Mouse (Mus musculus) C2C12 (cell line): ENCODE data around the gene Dsn1. TPM values are rescaled to one million over a fixed set of nuclear protein-coding genes. Genes with fewer than 3 reads are reported as not detected.

Experiments used
- H3K27me3 ChIP-seq: one replicate; pipeline ENCODE4 v1.6.1; 2011; ENCODE audit not compliant: control insufficient read depth, insufficient read depth, insufficient read length
- H3K36me3 ChIP-seq: one replicate; pipeline ENCODE4 v1.6.1; 2011; ENCODE audit not compliant: control insufficient read depth, insufficient read depth
- H3K4me3 ChIP-seq: one replicate; pipeline ENCODE4 v1.5.1; 2011; ENCODE audit warnings: mild to moderate bottlenecking, control low read depth; ENCODE audit not compliant: poor library complexity, insufficient read depth, severe bottlenecking
- H3K79me2 ChIP-seq: one replicate; pipeline ENCODE4 v1.6.1; 2011; ENCODE audit not compliant: control insufficient read depth, insufficient read depth
- H3K79me3 ChIP-seq: one replicate; pipeline ENCODE4 v1.6.1; 2011; ENCODE audit warnings: low read depth, control low read depth
- H3ac ChIP-seq: one replicate; pipeline ENCODE3; 2011; ENCODE audit warnings: low read depth; ENCODE audit not compliant: control insufficient read depth, insufficient read length
- CEBPB ChIP-seq: IDR thresholded peaks from one replicate; pipeline ENCODE4 v1.6.1; 2011; ENCODE audit warnings: low read depth, mild to moderate bottlenecking, control low read depth, moderate library complexity
- CTCF ChIP-seq: IDR thresholded peaks from one replicate; pipeline ENCODE4 v1.5.1; 2011; ENCODE audit not compliant: control insufficient read depth, insufficient read depth, insufficient read length
- FOSL1 ChIP-seq: IDR thresholded peaks from one replicate; pipeline ENCODE4 v1.8.0; 2011; ENCODE audit warnings: mild to moderate bottlenecking, low read length; ENCODE audit not compliant: poor library complexity, insufficient read depth, severe bottlenecking
- MAX ChIP-seq: IDR thresholded peaks from one replicate; pipeline ENCODE4 v1.6.1; 2011; ENCODE audit warnings: mild to moderate bottlenecking, control low read depth
- MYOD1 ChIP-seq: IDR thresholded peaks from one replicate; pipeline ENCODE4 v1.6.1; 2011; ENCODE audit warnings: low read depth; ENCODE audit not compliant: control insufficient read depth, insufficient read length
- MYOG ChIP-seq: IDR thresholded peaks from one replicate; pipeline ENCODE4 v1.6.1; 2011; ENCODE audit not compliant: control insufficient read depth, insufficient read length; ENCODE audit errors: extremely low read depth
- USF1 ChIP-seq: IDR thresholded peaks from one replicate; pipeline ENCODE4 v1.6.1; 2011; ENCODE audit warnings: low read depth, mild to moderate bottlenecking, control low read depth, moderate library complexity
- polyA plus RNA-seq: library from polyadenylated mRNA; unstranded; fragments of >200 nt; fragmentation: generic; extraction: Trizol; gene quantifications from one replicate; pipeline ENCODE4 v1.2.1, GENCODE M21; 2012; ENCODE audit warnings: missing spikeins

Dsn1 gene
- polyA plus RNA-seq, 1 experiment = 12.0 TPM

- Histone ChIP-seq H3K79me2 (no peaks in the 10 kb centered on the region), H3K36me3 (peaks cover 81% of the 10 kb centered on the region)
- TF ChIP-seq CEBPB (no peak), MAX (no peak), MYOD1 (no peak), CTCF (no peak), FOSL1 (no peak), USF1 (no peak), MYOG (no peak)
Observed at GRCm38 (mm10) chr2:157019228-157019627, 12.3 kb upstream of the Dsn1 start.

GRCm38 (mm10) chr2:157016529-157017270 is 9.7 kb upstream of the Dsn1 start:
- Histone ChIP-seq H3K36me3 (peaks cover 63% of the 10 kb centered on the region), H3K4me3 (no peak overlapping the region), H3ac (no peak overlapping the region), H3K79me3 (no peaks in the 10 kb centered on the region), H3K27me3 (no peaks in the 10 kb centered on the region), H3K79me2 (no peaks in the 10 kb centered on the region)
- TF ChIP-seq USF1 (no peak), MAX (no peak), CEBPB (no peak), CTCF (no peak), MYOD1 (no peak), FOSL1 (no peak), MYOG (no peak)

More at GRCm38 (mm10) chr2:157019228-157019627, 12.3 kb upstream of the Dsn1 start:
- no peak overlapping the region for H3K4me3 ChIP-seq
- H3ac ChIP-seq = no peak overlapping the region
- H3K79me3 ChIP-seq = no peaks in the 10 kb centered on the region
- no peaks in the 10 kb centered on the region for H3K27me3 ChIP-seq

- no peak overlapping the region for H3ac ChIP-seq
- no peaks in the 10 kb centered on the region for H3K79me2 ChIP-seq
- no peaks in the 10 kb centered on the region for H3K79me3 ChIP-seq
- no peak for TF ChIP-seq CEBPB
- no peak for TF ChIP-seq MAX
- TF ChIP-seq USF1 = no peak
- no peak for TF ChIP-seq MYOD1
- no peak for TF ChIP-seq CTCF
- TF ChIP-seq FOSL1 = no peak
- TF ChIP-seq MYOG = no peak
- no peak overlapping the region for H3K4me3 ChIP-seq
- H3K27me3 ChIP-seq = no peaks in the 10 kb centered on the region
- H3K36me3 ChIP-seq = peaks cover 24% of the 10 kb centered on the region
Observed at GRCm38 (mm10) chr2:157012341-157012740, 5.4 kb upstream of the Dsn1 start.

- Histone ChIP-seq H3K79me2 (peaks cover 10% of the 10 kb centered on the region), H3K79me3 (peaks cover 1% of the 10 kb centered on the region), H3K36me3 (peaks cover 9% of the 10 kb centered on the region), H3K27me3 (no peaks in the 10 kb centered on the region), H3ac (no peak overlapping the region), H3K4me3 (no peak overlapping the region)
- TF ChIP-seq CTCF (no peak), USF1 (no peak), MYOD1 (no peak), MAX (no peak), FOSL1 (no peak), MYOG (no peak), CEBPB (no peak)
Observed at GRCm38 (mm10) chr2:157010634-157011310, 3.8 kb upstream of the Dsn1 start.

- Histone ChIP-seq H3K79me2 (peaks cover 16% of the 10 kb centered on the region), H3K27me3 (no peaks in the 10 kb centered on the region), H3K79me3 (peaks cover 5% of the 10 kb centered on the region), H3K36me3 (peaks cover 11% of the 10 kb centered on the region), H3ac (no peak overlapping the region), H3K4me3 (no peak overlapping the region)
- no peak for TF ChIP-seq MYOG
- no peak for TF ChIP-seq FOSL1
- TF ChIP-seq USF1 = no peak
- no peak for TF ChIP-seq MYOD1
- no peak for TF ChIP-seq MAX
- no peak for TF ChIP-seq CTCF
Observed at GRCm38 (mm10) chr2:157010121-157010520, 3.2 kb upstream of the Dsn1 start.
